Mouse (Mus musculus): ENCODE measurements at regions not wholly inside any gene's neighbourhood (a gene's known extent, or its start where the extent isn't known, plus 50 kb on each side); places are given as distances from the start of the nearest gene placed in this dataset.

DNA sequence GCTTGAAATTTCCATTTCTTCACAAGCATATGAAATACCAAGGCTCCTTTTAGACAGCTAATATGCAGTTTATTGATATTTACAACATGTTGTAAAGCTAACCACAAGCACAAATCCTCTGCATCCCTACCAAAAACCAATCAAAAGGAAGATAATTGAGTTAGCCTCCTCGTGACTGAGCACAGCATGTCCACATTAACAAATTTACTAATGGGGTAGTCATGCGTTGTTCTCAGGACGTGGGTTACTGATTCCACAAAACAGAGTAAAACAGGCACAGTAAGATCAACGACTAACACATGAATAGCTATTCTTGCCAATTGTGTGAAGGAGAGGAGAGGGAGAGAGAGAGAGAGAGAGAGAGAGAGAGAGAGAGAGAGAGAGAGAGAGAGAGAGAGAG lies 169.3 kb upstream of the Lyplal1 start:
- no peak for DNase-seq

DNA sequence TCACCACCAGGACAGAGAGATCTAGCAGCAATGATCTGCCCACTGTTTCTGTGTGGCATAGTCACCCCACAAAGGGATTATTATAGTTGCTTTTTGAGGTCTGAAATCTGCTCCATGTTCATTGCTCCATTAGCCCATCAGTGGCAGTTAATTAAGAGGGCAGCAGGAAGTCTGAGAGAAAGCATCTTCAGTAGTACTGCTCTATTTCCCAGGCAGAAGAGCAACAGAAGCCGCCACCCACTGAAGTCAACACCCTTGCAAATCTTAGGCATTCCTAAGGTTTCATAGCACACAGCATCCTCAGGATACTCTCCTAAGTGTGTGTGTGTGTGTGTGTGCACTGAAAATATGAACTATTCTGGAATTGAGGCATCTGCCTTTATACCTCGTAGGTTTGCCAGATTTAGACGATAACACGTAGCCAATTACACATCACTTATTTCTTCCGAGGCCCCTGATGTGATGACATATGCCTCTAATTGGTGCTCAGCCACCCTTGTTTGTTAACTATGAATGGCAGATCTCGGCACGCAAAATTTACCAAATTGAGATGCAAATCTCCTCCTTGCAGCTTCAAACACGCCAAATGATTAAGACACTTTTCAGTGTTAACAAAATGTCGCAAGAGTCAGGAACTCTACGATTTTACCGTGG lies 161.0 kb upstream of the Lyplal1 start:
- DNase-seq, result no peak

DNA sequence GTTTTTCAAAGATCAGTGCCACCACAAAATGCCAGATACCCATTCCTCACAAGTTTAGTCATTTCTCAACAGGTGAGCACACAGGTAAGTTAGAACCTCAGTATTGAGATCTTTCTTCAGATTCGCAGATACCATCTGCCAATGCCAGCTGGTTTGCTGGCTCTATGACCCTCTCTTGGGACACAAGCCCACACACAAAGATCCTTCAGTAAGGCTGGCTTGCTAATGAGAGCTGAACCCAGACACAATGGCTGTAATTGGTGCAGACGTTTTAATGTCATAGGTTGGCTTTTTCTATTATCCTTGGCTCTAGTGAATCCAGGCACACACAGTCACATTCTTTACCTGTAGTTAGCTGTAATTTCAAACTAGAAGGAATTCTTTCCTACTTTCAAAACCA lies 154.3 kb upstream of the Lyplal1 start:
- no peak for DNase-seq

DNA sequence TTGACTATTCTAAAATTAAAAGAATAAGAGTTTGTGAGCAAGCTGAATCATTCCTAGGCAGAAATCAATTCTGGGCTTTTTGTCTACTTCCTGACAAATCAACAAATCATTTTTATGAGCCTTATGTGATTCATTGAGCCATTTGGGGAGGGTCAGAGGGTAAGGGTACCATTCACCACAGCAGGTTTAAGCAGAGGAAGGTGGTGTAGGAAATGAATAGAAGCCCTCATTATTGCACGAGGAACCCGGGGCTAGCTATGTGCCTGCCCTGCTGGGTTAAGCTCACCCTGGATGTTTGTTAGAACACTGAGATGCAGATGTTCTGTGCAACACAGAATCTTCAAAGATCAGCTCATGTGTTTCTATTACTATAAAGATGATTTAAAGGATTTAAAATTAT lies 150.2 kb upstream of the Lyplal1 start:
- no peak for DNase-seq

DNA sequence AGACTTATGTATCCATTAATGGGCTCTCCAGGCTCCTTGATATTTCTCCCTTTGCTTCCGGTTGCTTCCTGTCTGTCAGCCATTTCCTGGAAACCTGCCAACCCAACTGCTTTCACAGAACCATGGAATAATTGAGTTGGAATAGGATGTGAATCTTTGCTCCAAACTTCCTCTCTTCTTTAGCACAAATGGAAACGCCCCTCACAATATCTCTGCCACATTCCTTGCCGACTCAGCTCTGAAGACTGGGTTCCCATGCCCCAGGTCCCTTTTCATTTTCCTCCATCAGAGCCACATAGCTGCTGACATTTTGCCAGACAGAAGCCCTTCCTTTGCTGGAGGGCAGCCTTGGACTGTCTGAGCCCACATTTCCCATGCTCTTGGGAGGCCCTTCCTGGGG lies 147.5 kb upstream of the Lyplal1 start:
- DNase-seq, result no peak

DNA sequence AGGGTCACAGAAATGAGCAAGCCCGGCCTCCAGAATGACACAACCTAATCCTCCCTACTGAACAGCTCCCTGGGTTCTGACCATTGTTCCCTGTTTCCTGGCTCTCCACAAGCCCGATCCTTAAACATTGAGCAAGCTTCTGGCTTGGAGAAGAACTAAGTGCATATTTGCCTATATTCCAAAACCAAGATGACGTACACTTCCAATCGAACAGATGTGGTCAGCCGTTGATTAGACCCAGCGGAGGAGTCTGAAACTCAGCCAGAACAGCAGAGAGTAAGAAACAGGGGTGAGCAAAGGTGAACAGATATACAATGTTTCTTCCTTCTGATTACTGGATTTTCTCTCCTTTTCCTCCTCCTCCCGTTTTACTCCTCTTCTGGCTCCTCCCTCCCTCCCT lies 146.8 kb upstream of the Lyplal1 start:
- no peak for DNase-seq

DNA sequence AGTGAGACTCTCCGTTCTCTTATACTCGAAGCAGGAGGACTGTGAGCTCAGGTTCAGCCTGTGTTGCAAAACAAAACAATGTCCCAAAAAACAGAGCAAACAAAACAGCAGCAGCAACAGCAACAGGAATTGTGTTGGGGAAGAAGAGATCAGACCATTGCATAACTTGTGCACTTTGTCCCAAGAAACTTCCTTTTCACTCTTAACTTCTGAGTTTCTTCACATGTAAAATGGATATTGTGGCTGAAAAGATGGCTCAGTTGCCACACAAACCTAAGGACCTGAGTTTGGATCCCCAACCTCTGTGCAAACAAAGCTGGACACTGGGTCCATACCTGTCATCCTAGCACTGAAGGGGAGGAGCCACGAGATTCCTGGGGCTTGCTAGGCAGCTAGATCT lies 146.1 kb upstream of the Lyplal1 start:
- DNase-seq, result no peak

DNA sequence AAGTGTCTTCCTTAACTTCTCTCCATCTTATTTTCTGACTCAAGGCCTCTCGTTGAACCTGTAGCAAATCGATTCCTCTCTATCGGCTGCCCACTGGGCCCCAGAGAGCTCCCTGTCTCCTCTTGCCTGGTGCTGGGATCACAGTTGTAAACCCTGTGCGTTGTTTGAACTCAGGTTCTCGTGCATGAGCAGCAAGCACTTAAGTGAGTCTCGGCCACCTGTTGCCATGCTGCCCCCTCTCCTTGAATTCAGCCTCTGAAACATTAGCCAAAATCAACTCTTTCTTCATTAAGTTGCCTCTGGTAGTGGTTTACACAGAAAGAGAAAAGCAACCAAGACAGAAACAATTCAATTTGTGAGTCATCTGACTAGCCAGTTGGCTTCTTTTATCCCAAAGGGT lies 144.9 kb upstream of the Lyplal1 start:
- no peak for DNase-seq

DNA sequence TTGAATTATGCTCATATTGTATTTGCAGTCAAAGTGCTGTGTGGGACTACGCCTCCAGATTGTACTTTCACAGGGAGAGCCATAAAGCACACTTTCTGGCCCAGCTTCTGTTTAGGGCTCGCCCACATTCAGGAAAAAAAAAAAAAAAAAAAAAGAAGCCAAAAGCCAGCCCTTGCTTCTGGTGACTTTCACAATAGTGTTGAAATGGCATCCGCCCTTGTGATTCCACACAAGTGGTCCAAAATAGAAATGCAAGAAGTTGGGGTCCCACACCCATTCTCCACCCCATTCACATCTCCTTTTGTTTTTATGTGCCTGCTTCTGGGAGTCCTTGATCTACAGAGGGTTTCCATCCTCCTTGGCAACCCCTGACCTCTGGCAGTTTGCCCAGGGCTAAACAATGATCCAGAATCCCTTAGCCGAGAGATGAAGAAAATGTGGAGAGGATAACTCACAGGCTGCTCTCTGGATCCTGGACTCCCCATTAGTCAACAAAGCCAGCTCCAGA lies 144.3 kb upstream of the Lyplal1 start:
- no peak for DNase-seq

DNA sequence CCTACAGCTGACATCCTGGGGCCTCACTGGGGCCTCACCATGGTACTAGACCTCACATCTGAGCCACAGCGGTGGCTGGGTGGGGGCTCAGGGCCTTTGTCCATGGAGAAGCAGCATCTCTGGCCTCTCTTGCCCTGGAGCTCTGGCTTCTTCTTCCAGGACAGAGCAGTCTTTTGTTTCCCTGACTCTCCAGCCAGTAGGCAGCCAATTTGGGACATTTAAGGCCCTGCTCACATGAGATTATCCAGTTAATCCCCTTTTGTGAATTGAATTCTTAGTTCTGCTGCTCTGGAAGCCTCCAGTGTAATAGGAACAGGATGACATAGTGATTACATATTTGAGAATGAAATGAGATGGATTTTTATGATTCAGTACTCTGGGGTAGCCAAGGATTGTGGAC lies 140.5 kb upstream of the Lyplal1 start:
- no peak for DNase-seq

DNA sequence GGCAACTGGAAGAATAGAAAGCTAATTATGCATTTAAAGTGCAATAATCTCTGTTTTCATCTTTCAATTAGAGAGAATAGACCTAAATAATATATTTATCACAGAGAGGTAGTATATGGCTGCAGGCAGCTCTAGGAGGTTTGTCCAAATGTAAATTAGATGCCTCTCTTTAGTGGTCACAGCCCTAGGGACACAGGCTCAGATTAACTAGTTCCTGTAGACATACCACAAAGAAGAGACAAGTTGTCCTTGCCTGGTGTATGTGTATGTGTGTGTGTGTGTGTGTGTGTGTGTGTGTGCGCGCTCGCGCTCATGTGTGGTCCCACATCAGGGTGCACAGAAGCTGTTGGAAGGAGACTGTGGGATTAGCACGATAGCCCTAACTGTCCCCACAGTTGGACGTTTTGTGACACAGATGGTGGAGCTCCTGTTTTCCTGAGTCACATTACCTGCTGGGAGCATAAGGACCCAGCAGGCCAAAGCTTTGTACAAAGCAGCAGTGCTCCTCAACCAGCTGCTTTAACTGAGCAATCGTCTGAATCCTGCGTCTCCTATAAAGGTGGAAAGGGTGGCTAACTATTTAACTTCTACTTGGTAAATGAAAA lies 138.5 kb upstream of the Lyplal1 start:
- no peak for DNase-seq

DNA sequence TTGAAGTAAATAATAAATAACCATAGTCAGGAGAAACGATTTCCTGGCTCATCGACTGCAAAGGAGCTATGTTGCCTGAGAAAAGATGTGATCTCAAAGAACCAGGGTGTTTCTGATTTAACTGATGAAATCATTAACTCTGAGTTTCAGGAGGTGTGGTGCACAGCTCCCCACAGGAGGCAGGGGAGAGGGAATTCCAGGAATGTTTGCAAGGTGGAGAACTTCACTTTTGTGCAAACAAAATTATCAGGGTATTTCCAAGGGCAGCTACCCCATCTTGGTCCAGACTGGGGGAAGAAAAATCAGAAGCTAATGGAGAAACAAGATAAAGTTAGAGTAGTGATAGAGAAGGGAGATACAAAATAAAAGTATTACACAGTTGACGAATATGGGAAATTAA lies 137.4 kb upstream of the Lyplal1 start:
- no peak for DNase-seq

DNA sequence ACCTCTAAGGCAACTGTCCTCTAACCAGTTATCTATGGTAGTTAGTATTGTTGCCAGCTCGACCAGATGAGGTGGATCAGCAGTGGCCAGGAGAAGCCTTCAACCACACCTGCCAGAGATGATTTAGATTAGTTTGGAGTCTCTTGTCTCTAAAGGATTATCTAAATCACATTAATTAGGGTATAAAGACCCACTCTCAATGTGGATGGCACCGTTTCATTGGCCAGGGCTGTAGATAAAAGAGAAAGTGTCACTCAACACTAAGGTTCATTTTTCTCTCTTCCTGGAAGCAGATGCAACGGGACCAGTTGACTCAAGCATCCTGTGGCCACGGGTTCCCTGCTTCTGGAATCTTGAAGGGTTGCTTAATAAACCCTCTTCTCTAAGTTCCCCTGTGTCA lies 135.4 kb upstream of the Lyplal1 start:
- DNase-seq, result no peak

DNA sequence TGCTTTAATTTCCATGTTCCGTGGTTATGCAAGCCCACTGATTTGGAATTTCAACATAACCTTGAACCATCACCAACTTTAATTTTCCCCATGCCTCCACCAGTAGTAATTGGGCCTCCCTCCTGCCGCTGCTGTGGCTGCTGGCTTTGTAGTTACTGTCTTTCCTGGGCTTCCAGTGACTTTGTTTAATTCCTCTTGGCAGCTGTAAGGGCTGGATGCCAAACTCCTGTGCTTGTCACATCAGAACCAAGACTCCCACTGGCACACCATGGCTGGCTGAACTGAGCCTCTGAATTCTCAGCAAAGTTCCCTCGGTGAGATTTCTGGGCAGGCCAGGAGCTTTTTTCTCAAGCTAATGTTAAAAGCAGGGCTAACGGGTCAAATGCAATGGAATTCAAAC lies 133.2 kb upstream of the Lyplal1 start:
- DNase-seq, result peak; percentile 10

DNA sequence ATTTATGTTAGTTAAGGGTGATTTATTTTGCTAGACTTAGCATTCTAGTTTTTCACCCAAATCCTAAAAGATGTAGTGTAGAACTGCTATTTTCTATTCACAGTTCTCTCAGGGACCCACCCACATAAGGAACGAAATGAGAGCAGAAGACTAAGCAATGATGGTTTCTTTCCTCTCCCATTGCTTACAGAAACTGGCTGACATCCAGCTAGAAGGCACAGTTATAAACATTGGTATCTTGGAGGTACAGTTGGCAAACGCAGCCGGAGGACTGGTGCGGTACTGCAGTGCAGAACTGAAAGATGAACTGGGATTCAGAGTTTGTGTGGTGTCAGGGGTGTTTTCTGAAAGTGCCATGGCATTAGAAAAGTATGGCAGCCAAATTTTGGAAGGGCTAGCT lies 132.1 kb upstream of the Lyplal1 start:
- DNase-seq, result no peak

DNA sequence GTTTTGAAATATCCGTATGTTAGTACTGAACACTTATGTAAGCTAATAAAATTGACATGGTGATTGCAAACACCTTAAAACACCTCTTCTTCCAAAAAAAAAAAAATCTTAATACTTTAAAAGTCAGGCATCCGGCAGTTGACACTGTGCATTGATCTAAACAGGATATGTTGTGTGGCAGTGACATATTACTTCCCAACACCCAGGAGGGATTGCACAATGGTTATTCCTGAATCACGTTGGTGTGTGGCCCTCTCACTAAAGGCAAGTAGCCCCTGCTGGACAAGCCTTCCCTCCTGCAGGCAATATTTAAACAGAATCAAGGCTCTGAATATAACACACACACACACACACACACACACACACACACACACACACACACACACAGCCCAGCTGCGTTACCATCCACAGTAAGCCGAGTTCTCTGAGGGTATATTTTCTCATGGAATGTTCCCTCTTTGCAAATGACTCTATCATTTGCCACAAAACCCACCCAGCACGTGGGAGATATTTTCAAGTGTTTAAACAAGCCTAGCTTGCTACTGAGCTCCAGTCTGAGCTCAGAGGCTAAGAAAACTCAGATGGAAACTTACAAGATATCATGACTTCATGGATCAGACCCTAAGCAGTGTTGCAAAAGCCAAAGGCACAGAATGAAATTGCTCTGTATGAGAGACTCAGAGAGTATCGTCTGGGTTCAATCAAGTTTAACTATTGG lies 128.8 kb upstream of the Lyplal1 start:
- DNase-seq, result no peak

DNA sequence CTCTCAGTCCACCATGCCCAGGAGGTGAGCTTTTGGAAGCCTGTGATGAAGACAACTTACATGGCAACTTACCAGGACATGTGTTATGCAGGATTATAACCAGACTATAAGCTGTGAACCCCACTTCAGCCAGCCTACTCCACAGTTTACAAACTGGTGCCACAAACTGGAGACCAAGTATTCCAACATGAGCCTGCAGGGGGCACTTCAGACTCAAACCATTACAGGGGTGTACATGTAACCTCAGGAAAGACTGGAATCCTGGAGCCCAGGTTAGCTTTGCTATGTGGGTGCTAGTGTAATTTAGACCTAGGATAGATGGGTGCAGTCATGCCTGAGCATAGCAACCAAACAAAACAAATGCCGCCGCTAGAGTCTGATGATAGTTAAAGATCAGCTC lies 124.0 kb upstream of the Lyplal1 start:
- no peak for DNase-seq

DNA sequence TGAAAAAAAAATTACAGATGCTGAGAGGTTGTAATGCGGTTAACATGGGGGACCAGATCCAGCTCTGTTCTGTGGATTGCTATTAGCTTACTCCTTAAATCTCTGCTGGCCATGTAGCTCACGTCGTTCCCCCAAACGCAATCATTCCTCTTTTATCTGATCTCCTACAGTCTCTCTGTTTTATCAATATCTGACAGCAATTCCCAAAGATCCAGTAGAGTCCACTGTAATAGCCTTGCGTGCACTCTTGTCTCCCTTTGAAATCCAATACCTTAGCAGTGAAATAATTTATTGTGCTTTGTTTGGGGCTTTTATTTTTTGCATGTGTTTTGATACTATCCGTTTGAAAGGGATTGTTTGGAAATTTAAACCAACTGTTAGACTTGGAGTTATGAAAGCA lies 120.4 kb upstream of the Lyplal1 start:
- DNase-seq, result no peak

DNA sequence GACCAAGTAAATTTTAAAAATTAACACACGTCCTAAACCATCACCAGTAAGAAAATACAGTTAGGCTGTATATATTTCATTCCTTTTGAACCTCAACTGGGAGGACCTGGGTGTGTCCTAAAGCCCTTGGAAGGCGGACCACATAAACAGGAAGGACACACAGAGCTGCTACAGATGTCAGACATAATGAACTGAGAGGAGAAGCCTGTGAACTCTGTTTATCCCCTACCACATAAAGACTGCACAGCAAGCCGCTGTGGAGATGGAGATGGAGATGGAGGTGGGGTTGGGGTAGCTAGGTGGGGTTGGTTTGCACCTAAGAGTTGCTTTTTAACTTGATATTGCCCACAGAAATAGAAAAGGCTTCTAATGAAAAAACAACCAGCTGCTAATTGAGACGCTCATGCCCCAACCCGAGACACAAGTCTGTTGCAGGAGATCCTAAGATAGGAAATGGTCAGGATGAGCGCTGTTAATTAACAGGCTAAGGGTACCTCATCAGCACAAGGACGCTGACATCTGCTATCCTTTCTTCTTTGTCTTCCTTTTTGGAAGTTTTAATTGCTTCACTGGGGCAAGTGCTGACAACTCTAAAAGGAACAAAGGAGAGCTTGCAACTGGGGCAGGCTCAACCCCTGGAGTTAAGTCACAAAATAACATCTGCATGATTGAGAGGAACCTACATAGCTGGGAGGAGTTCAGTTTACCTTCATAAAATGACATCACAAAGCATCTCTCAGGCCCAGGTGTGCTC lies 119.3 kb upstream of the Lyplal1 start:
- no peak for DNase-seq

DNA sequence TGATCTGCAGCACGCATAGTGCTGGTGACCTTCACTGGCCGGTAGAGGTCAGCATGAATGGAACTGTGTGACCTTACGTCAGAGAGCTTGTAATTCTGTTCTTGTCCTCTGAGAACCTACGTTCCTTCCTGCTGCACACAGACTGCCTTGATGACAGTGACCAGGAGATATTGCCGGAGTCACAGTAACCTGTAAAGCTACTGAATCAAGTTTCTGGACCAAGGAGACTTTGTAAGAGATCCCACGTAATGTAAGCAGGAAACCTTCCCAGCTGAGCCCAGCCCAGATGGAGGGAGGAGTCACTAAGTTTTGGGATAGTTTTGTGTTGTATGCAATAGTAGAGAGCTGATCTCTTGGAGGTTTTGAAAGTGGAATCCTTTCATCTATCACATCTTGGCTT lies 117.4 kb upstream of the Lyplal1 start:
- DNase-seq, result no peak

DNA sequence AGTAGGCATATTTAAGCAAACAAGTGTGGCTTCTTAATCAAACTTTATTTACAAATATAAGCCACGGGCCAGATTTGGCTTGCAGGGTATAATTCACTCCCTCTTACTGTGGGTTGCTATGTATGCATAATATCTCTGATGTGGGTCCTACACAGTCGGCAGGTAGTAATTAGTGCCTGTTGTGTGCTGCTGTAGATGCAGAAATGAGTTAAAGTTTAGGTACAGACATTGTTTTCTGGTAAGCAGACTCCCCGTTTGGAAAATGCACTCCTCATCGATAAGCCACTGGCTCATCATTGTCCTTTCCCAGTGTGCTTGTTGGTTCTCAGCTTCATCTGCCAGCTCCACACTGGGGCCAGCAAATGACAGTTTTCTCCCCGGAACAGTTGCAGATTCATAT lies 113.4 kb upstream of the Lyplal1 start:
- DNase-seq, result no peak

DNA sequence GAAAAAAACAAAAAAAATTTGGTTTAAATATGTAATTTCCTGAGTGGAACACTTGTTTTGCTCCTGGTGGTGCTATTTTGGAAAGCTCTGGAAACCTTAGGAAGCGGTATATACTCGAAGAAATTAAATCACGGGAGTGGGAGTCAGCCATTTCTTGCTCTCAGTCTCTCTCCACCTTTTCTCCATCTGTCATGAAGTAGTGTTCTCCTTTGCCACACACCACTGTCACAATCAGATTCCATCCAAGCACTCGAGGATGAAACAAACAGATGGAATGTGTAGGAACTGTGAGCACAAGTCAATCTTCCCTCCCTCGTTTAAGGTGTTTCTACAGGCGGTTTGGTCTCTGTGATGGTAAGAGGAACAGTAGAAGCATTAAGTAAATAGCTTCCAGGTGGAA lies 112.7 kb upstream of the Lyplal1 start:
- DNase-seq, result no peak

DNA sequence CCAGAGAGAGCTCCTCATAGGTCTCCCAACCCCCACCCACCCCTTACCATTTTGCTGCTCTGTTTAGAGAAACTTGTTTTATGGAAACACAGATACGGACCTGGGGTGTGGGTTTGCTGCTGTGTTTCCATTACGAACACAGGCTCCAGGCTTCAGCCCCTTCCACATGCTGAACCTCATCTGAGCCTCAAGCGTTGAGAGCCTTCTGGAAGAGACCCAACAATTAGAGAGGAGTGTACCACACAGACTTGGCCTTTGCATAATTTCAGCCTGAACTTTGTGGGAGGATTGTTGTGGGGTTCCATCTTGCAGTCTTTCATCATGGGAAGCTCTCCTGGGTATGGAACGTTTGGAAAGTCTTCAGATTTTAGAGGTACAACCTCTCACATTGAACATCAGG lies 111.3 kb upstream of the Lyplal1 start:
- no peak for DNase-seq

DNA sequence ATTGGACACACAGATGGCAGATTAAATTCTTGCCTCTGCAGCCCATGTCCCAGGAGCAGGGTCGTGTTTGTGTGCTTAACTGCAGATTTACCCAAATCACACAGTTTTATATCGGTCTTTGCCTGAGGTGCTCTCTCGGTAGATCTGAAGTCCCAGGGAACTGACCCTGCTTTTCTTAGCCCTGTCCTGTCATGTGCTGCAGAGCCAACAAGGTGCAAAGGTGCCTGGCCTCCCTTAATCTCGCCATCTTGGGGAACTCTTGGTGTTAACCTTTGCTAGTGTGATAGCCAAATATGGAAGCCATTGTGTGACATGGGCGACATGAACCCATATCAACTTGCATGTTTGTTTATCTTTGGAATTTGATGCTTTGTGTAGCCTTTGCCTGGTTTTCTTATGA lies 107.1 kb upstream of the Lyplal1 start:
- no peak for DNase-seq

Measured in right cerebral cortex, postnatal 14 days (tissue).